Mouse (Mus musculus): ENCODE results near the gene Rangrf.
"Not testable (repeated sequence)": the region's sequence is repeated elsewhere in the genome, so short reads cannot be mapped to it uniquely, and the experiment has no call there.

The Rangrf gene

DNA sequence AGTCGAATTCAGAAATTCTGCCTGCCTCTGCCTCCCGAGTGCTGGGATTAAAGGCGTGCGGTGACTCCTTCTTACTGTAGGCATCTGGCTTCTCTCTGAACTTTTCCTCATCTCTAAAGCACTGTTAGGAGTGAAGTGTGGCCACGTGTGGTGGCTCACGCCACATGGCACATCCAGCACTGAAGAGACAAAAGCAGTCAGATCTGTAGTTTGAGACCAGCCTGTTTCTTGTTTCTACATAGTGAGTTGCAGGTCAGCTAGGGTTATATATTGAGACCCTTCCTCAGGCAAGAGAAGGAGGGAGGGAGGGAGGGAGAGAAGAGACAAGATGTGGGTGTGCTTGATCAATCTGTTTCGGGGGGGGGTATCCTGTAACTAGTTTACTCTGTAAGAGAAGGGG lies at the start of gene Rangrf:
Gene Rangrf (minus strand): TSS at position 101 of the 400 bp plus-strand sequence.
- no peak for DNase-seq (ENCODE audit: low spot score)

DNA sequence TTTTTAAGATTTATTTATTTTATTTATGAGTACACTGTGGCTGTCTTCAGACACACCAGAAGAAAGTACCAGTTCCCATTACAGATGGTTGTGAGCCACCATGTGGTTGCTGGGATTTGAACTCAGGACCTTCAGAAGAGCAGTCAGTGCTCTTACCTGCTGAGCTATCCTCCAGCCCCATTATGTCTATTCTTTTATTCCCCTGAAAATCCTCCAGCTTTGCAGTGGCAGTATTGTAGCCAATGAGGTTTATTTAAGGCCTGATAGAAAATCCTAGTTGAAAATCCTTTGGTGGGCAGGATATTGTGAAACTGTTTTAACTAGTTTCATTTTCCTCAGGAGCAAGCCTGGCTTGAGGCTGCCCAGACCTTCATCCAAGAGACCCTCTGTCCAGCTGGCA lies 45.7 kb upstream of the Rangrf start:
- DNase-seq (ENCODE audit: low spot score), result no peak

DNA sequence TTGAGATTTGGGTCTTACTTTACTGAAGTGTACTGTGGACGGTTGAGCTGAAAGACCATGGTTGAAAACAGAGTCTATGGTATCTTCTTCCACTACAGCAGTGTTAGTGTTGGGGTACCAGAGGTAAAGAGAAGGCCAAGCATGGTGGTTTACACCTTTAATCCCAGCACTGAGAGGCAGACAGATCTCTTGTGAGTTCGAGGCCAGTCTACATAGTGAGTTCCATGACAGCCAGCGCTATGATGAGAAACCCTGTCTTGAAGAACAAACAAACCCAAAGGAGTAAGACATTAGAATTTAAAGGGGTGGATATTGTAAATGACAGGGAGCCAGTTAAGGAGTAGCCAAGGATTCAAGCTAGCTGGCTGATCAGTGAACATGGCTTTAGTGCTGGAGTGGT lies 41.8 kb upstream of the Rangrf start:
- no peak for DNase-seq (ENCODE audit: low spot score)

DNA sequence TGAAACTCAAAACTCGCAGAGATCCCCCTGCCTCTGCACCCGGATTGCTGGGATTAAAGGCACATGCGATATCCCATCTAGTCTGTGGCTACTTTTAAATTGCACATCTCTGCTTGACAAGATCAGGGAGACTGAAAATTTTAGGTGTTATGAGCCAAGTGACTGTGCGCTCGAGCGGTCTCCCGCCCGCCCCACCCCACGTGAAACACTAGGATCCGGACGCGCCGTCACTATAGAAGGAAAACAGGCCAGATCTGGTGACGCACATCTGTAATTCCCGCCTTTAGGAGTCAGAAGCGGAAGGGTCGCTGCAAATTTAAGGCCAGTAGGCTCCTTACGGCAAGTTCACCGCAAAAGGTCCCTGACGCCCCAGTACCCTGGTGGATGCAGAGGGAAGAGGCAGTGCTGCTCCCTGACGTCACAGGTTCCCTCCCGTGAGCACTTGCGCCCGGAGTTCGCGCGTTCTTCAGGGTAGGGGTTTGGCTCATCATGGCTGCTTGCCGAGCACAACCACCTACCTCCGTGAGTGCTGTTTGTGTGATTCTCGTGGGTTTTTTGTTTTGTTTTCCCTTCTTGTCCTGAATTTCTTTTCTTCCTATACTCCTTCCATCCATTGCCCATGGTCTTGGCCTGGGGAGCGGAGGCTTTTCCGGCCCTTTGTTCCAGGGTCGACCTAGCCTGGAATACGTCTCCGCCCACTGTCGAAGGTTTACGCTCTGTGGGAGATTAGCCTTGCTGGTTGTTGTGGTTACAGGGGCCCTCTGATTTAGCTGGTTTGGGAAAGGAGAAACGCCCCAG lies 40.9 kb upstream of the Rangrf start, which contains the start of gene Ctc1:
Gene Ctc1 (plus strand): TSS at position 268 of the 798 bp plus-strand sequence.
- DNase-seq (ENCODE audit: low spot score), result peak; percentile 84

DNA sequence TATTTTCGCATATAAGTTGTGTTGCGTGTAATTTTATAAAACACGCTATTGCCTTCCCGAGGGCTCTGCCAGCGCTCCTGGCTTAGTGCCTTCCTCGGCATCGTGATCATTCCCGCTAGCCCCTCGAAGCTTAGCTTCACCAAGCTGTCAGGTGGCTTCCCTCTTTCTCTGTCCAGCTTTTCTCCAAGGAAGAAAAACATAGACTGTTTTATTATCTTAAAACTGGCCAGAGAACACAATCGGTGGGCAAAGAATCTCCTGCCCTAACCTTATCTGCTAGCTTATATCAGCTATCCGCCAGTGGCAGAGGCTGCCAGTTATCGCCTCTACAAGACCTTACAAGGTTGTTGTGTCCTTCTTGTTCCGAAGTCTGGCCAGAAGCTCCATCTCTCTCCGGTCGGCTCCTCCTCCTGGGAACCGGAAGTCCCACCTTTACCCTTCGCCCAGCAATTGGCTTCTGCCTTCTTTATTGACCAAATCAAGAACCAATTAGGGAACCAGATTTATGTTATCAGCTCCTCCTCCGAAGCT lies 37.2 kb upstream of the Rangrf start:
- DNase-seq (ENCODE audit: low spot score), result peak; percentile 84

DNA sequence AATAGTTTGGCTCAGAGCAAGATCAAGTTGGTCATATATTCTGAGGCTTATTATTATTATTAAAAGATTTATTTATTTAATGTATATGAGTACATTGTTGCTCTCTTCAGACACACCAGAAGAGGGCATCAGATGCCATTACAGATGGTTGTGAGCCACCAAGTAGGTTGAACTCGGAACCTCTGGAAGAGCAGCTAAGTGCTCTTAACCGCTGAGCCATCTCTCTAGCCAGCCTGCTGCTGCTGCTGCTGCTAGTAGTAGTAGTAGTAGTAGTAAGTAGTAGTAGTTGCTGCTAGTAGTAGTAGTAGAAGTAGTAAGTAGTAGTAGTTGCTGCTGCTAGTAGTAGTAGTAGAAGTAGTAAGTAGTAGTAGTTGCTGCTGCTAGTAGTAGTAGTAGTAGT lies 36.5 kb upstream of the Rangrf start:
- not testable (repeated sequence) for DNase-seq (ENCODE audit: low spot score)

DNA sequence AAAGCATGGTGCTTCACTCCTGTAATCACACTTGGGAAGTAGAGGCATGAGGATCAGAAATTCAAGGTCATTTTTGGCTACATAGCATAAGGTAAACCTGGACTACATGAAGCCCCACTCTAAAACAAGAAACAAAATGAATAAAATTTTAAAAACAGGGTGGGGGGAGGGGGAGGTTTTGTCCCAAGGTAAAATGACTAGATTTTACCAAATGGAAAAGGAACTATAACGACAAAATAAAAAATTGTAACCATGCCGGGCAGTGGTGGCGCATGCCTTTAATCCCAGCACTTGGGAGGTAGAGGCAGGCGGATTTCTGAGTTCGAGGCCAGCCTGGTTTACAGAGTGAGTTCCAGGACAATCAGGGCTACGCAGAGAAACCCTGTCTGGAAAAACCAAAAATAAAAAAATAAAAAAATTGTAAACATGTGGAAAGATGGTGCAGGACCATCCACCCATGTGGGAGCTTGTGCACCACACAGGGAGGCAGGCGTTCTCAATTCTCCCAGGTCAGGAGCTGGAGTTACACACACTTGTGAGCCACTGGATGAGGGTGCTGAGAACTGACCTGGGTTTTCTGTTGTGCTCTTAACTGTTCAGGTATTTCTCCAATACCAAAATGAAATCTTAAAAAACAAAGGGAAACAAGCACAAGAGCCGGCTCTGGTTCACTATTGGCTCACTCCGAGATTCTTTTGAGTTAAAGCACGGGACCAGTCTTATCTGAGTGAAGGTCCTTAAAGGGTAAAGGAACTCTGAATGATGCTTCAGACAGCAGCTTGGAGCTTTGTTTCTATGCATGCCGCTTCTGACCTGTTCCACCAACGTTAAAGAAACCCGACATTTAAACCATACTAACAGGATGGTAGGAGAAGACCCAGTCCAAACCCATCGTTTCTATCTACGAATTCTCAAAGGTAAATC lies 35.7 kb upstream of the Rangrf start:
- no peak for DNase-seq (ENCODE audit: low spot score)

DNA sequence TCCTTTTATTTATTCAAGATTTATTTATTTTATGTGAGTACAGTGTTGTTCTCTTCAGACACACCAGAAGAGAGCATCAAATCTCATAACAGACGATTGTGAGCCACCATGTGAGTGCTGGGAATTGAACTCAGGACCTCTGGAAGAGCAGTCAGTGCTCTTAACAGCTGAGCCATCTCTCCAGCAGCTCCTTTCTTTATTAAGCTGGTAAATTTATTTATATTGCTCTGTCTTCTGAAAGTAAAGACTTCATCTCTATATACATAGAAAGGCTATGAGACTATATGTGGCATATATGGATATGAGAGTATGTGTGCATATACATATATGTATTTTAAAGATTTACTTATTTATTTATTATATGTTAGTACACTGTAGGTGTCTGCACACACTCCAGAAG lies 34.5 kb upstream of the Rangrf start:
- DNase-seq (ENCODE audit: low spot score), result no peak

DNA sequence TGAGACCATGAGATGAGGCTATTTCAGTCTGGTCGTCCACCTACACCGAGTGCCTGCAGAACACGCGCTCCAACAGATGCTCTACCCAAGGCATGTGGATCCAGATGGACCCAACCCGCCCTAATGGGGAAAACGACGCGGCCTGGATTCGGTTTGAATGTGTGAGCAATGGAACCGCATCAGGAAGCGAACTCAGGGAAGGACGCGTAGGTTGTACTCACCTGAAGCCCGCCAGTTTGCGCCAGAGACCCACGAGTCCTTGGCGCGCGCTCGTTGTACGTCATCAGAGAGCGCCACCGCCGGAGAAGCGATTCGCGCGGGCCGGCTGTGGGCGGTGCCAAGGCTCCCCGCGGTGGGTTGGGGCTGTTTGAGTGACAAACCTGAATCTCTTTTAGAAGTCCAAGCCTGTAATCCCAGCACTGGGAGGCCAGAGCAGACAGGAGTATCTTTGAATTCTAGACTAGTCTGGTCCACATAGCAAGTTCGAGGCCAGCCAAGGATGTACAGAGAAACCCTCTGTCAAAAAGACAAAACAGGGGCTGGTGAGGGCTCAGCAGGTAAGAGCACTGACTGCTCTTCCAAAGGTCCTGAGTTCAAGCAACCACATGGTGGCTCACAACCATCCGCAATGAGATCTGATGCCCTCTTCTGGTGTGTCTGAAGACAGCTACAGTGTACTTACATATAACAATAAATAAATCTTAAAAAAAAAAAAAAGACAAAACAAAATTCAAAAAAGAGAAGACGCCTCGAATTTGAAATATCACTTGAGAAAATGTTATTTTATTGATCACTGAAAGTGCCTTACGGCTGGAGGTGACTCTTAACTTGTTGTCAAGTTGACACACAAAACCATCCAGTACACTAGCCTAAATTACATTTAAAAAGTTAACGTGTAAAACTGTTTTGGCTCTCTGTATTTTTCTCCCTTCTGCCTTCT lies 33.5 kb upstream of the Rangrf start, which contains the start of gene Pfas:
Gene Pfas (minus strand): TSS at position 279 of the 940 bp plus-strand sequence.
- DNase-seq (ENCODE audit: low spot score), result peak; percentile 84

DNA sequence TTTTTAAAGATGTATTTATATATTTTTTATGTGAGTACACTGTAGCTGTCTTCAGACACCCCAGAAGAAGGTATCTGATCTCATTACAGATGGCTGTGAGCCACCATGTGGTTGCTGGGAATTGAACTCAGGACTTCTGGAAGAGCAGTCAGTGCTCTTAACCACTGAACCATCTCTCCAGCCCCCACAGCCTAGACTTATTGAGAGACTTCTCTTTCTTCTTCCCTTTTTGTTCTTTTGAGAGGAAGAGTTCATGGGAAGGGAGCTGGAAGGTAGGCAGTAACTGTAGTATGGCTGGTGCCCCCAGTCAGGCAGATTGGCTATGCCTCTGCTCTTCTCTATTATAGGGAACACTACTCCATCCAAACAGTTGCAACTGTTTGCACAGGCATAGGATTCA lies 31.6 kb upstream of the Rangrf start:
- not testable (repeated sequence) for DNase-seq (ENCODE audit: low spot score)

DNA sequence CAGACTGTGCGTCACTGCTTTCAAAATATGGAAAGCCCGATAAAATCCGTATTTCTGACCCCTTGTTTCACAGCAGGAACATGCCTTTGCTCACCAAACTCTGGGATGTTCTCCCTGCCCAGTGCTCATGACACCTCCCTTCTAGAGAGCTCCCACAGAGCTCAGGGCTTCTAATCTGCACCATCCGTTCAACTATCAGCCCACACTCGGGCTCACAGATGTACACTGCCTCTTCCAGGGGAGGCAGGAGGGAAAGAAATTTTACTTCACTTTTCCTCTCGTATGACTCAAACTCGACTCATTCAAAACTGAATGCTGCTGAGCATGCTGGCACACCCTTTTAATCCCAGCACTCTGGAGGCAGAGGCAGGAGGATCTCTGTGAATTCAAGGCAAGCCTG lies 30.2 kb upstream of the Rangrf start:
- DNase-seq (ENCODE audit: low spot score), result no peak

DNA sequence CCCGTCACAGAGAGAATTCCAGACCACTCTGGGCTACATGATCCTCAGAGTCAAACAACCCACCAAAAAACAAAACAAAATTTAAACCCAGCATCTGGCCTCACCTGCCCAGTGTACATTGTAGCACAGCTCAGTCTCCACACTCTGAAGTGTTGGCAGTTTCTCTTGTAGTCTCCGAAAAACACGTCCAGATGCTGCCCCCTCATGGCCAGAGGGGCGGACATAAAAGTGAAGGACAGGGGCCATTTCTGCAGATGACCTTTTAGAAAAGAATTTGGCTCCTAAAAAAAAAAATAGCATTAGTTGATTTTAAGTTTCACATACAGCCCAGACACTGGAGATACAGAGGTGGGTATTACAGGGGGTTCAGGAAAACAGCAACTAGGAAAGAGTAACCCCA lies 28.6 kb upstream of the Rangrf start:
- no peak for DNase-seq (ENCODE audit: low spot score)

DNA sequence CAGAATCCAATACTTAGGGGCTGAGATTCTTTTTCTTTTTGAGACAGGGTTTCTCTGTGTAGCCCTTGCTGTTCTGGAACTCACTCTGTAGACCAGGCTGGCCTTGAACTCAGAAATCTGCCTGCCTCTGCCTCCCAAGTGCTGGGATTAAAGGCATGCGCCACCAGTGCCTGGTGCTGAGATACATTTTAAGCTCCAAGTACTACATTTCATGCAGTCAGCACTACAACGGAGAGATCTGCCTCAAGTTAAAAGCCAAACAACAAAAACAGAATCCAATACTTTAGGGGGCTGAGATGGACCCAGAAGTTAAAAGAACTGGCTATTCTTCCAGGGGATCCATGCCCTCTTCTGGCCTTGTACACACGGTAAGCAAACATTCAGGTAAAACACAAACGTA lies 27.8 kb upstream of the Rangrf start:
- DNase-seq (ENCODE audit: low spot score), result not testable (repeated sequence)

DNA sequence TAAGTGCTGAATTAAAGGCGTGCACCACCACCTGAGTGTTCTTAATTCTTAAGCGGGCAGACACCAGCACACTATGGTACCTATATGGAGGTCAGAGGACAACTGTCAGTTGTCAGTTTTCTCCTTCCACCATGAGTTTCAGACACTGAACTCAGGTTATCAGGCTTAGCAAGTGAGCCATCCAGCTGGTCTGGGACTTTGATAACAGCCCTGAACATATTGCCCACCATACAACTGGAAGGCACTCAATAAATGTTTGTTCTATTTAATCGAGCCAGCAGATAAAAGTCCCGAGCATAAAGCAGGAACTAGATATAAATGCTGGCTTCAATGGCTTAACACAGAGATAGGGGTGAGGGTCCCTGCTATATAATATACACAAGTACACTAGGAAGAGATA lies 22.1 kb upstream of the Rangrf start:
- DNase-seq (ENCODE audit: low spot score), result no peak

DNA sequence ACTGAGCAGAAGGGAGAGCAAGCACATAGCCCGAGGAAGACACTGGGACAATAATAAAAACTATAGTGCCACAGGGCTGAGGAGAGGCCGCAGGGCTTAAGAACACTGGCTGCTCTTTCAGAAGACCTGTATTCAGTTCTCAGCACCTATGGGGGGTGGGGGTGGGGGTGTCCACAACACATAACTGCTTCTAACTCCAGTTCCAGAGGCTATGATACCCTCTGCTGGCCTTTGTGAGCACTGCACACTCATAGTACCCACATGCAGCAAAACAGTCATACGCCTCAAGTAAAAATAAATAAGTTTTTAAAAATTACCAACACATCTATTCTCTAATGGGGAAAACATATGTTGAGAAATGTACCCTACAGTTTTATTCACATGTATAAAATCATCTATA lies 19.4 kb upstream of the Rangrf start:
- no peak for DNase-seq (ENCODE audit: low spot score)

DNA sequence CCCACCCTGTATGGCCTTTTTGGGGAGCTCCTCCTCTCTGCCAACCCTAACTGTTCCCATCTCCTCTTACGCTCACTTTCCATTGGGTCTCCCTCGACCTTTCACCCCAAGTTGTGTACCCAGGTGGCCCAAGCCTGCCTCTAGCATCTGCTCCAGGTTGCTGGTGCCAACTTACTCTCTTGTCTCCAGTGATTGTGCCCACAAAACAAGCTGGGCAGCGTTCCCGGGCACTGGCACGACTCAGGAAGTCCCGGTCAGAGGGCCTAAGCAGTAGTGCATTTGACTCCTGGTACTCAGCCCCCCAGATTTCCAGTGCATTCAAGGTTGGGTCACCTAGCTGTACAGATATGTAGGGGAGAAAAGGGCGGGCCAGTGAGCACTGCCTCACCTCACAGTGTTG lies 18.1 kb upstream of the Rangrf start:
- DNase-seq (ENCODE audit: low spot score), result no peak

DNA sequence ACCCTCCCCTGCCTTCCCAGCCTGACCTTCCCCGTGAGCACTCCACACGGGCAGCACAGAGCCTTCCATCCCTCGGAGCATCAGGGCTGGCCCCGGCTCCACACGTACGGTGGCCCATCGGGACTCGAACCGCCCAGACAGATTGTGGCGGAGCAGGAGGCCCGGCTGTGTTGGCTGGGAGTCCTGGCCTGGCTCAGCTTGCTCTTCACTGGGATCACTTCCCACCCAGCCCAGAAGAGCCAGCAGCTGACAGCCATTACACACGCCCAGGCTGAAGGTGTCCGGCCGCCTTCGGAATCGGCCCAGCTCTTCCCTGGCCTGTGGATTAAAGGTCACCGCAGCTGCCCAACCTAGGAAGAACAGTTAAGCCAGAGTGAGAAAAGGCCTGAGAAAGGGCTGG lies 13.4 kb upstream of the Rangrf start:
- no peak for DNase-seq (ENCODE audit: low spot score)

DNA sequence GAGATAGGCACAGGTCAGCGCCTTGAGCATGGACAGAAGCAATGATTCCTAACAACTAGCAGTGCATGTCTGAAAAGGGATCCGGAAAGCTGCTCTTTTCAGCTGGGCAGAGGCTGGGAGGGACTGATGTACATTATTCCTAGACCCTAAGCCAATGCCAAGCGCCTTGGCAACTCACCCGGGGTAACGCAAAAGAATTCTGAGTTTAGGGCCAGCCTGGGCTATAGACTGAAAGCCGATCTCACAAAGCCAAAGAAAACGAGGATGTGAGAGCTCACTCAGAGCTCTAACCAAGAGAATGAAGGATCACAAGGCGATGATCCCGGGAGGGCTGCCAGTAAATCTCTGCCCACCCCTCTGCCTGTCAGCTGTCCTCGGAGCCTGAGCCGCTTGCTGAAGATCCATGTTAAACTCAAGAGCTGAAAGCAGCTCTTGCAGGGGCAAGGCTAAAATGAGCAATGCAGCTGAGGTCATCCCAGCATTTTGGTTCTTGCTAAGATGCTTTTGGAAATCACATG lies 12.4 kb upstream of the Rangrf start:
- DNase-seq (ENCODE audit: low spot score), result no peak

DNA sequence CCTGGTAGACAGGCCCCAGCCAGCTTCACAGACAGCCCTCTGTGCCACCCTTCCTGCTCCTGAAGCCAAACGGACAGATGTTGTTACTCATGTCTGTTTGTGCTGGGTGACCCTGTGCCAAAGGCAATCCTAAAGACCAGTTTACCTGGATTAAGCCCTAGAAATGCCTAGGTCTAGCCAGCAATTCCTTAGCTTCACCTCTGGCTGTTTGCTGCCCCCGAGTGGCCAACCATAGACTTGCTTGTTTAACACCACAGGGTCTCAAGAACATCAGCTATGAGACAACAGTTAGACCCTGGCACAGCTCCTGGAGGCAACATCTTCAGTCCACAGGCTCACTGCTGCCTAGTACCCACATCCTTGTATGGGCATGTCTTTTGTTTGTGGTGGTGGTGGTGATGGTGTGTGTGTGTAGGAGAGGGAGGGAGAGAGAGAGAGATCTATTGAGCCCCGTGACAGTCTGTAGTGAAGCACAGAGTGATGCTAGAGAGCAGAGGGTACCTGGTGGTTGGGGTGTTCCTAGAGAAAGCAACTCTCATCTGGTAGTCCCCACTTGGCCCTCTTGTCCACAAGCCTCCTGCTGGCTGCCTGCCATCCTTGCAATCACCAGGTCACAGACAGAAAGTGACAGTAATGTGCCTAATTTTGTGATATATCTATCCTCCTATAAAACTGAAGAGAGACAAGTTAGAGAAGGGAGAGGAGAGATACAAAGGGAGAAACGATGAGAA lies 7.8 kb upstream of the Rangrf start:
- peak; percentile 48 for DNase-seq (ENCODE audit: low spot score)

DNA sequence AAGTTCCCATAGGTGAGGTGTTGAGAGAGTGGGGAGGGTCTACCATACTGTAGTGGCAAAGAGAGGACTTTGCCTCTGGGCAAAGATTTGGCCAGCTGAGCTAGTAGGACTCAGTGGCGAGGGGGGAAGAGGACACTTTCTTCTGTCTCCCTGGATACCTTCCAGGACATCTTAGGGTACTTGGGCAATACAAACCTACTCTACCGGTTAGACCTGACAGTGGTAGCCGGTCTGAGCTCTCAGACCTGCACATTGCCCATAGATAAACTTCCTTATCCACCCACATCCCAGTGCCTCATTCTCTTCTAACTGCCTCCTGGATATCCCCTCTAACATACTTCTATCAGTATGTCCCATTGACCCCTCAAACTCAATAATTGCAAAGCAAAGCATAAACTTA lies 5.9 kb upstream of the Rangrf start:
- no peak for DNase-seq (ENCODE audit: low spot score)

DNA sequence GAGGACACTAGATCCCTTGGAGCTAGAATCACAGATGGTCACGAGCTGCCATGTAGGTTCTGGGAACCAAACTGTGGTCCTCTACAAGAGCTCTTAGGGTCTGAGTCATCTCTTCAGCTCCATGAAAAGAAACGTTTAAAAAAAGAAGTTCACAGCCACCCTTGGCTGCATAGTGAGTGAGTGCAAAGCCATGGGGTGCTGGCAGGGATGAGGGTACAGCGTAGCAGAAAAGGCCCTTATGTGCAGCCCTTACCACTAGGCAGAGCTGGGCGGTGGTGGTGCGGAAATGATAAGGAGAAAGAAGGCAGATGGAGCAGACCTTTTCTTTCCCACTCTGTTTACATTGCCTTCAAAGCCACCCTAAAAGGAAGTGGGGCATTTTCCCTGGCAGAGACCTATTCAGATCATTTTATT lies 4.3 kb upstream of the Rangrf start:
- no peak for DNase-seq (ENCODE audit: low spot score)
